In genomic region chr6:28758293-28758692, GRCm38 (mm10) we compare ENCODE assay signal across 21 mouse cellular contexts.
A peak's percentile ranks its signal among the peaks of the same experiment; 100 is the strongest.
DNase-seq lines count a peak whose midpoint lies in the region; ATAC-seq lines count a peak whose summit lies in the region.
"Had no signal": no experiment of that assay in that cellular context is flagged by ENCODE, and none has a peak within 500 bp of the region (broad histone marks: within the 10 kb centered on the region; RNA-seq: fewer than 3 reads in every experiment).

No protein-coding gene starts in this region.

- peak; percentile 75; the same call in 1 of the 2 replicates for ATAC-seq in stomach, embryonic 16.5 days (ENCODE audit: insufficient read depth, low FRiP score)
- ATAC-seq in forebrain, embryonic 12.5 days (ENCODE audit: low FRiP score): no peak
- ATAC-seq: Patski had no signal

- no peak overlapping the region for H3K4me3 ChIP-seq in stomach, embryonic 16.5 days (replicated peaks; ENCODE audit: low read length)
- no peak overlapping the region for H3K4me3 ChIP-seq in forebrain, embryonic 12.5 days (replicated peaks)
- H3K4me3 ChIP-seq: forebrain, embryonic 10.5 days; gastrocnemius, adult 2 months; hindbrain, embryonic 12.5 days; stomach, embryonic 15.5 days had no signal

- no peaks in the 10 kb centered on the region for H3K27me3 ChIP-seq in stomach, embryonic 16.5 days (ENCODE audit: control insufficient read depth, insufficient read depth, low read length)
- H3K27me3 ChIP-seq in forebrain, embryonic 12.5 days: no peaks in the 10 kb centered on the region
- H3K27me3 ChIP-seq: CH12.LX; hindbrain, embryonic 12.5 days; Patski; stomach, embryonic 15.5 days had no signal

- H3K27ac ChIP-seq in stomach, embryonic 16.5 days (ENCODE audit: low read length): no peak overlapping the region
- no peak overlapping the region for H3K27ac ChIP-seq in forebrain, embryonic 12.5 days
- H3K27ac ChIP-seq: forebrain, embryonic 10.5 days; gastrocnemius, adult 2 months; hindbrain, embryonic 12.5 days; stomach, embryonic 15.5 days had no signal

- 67% methylated on average over 4 of the region's 4 CpGs for WGBS in stomach, embryonic 16.5 days
- 79% methylated on average over 4 of the region's 4 CpGs for WGBS in forebrain, embryonic 12.5 days

- DNase-seq in kidney, adult 9 months: peak; percentile 67
- DNase-seq in kidney, postnatal 10 days: no peak
- peak; percentile 35 for DNase-seq in retina, embryonic 14.5 days (ENCODE audit: low spot score)
- no peak for DNase-seq in retina, postnatal 1 day
- peak; percentile 14 for DNase-seq in kidney, postnatal 14 days
- DNase-seq in lung, postnatal 10 days: no peak
- DNase-seq: adrenal gland, postnatal 36 days; B cell, adult 2 months; cerebellum, postnatal 10 days; gastrocnemius, adult 2 months; layer of hippocampus, postnatal 36 days; midbrain, embryonic 14.5 days; thymus, adult 2 months had no signal

- H3K9me3 ChIP-seq in stomach, embryonic 16.5 days (replicated peaks; ENCODE audit: control insufficient read depth, low read length): no peaks in the 10 kb centered on the region
- no peaks in the 10 kb centered on the region for H3K9me3 ChIP-seq in forebrain, embryonic 12.5 days
- H3K9me3 ChIP-seq: forebrain, embryonic 10.5 days; G1E; hindbrain, embryonic 12.5 days; stomach, embryonic 15.5 days had no signal

- 0 out of 2 replicates have a peak, but pooled peaks cover 4% of the 10 kb centered on the region for H3K4me1 ChIP-seq in stomach, embryonic 16.5 days (ENCODE audit: control insufficient read depth, insufficient read depth, low read length)
- peaks cover 64% of the 10 kb centered on the region for H3K4me1 ChIP-seq in forebrain, embryonic 12.5 days

- no peaks in the 10 kb centered on the region for H3K36me3 ChIP-seq in stomach, embryonic 16.5 days (ENCODE audit: control insufficient read depth, insufficient read depth, low read length)
- H3K36me3 ChIP-seq in forebrain, embryonic 12.5 days (replicated peaks): no peaks in the 10 kb centered on the region
- H3K36me3 ChIP-seq: forebrain, embryonic 10.5 days; hindbrain, embryonic 12.5 days; stomach, embryonic 15.5 days had no signal

- H3K9ac ChIP-seq in stomach, embryonic 16.5 days (ENCODE audit: low read length): no peak overlapping the region
- H3K9ac ChIP-seq in forebrain, embryonic 12.5 days: no peak overlapping the region
- H3K9ac ChIP-seq: hindbrain, embryonic 12.5 days; stomach, embryonic 15.5 days had no signal

- H3K4me2 ChIP-seq in stomach, embryonic 16.5 days (ENCODE audit: low read depth, low read length): no peak overlapping the region
- H3K4me2 ChIP-seq in forebrain, embryonic 12.5 days: no peak overlapping the region
- H3K4me2 ChIP-seq: hindbrain, embryonic 12.5 days; stomach, embryonic 15.5 days had no signal

Comparison
In these comparisons a context has a peak if more than half of its experiments do, and no peak if none do; other contexts are left out.
1. DNase-seq: peak in kidney, adult 9 months (single experiment), retina, embryonic 14.5 days (single experiment) and kidney, postnatal 14 days (single experiment); none in kidney, postnatal 10 days (single experiment), retina, postnatal 1 day (single experiment) and lung, postnatal 10 days (single experiment).